Mouse (Mus musculus): ENCODE measurements around the gene Zc3h14. TPM values are rescaled to one million over a fixed set of nuclear protein-coding genes. Genes with fewer than 3 reads are reported as not detected.

Zc3h14 gene
- polyA plus RNA-seq, 1 experiment from 2014 or later = 128 TPM

- Histone ChIP-seq H3K4me1 (0 out of 2 replicates have a peak, but pooled peaks cover 3% of the 10 kb centered on the region), H3K36me3 (peaks cover 17% of the 10 kb centered on the region), H3K27ac (no peak overlapping the region), H3K9me3 (no peaks in the 10 kb centered on the region), H3K27me3 (ENCODE audit: insufficient read depth, poor library complexity, severe bottlenecking) (no peaks in the 10 kb centered on the region), H3K4me3 (no peak overlapping the region)
- WGBS = 84% methylated on average over 7 of the region's 7 CpGs
- no peak for DNase-seq (ENCODE audit: low spot score)
These were observed 20.7 kb upstream of the Zc3h14 start for GRCm38 (mm10) chr12:98726078-98726477.

GRCm38 (mm10) chr12:98727186-98727585 is 19.6 kb upstream of the Zc3h14 start:
- no peaks in the 10 kb centered on the region for H3K9me3 ChIP-seq
- H3K36me3 ChIP-seq = peaks cover 19% of the 10 kb centered on the region
- no peak for DNase-seq (ENCODE audit: low spot score)
- 0 out of 2 replicates have a peak, but pooled peaks cover 3% of the 10 kb centered on the region for H3K4me1 ChIP-seq
- no peak overlapping the region for H3K27ac ChIP-seq
- 69% methylated on average over 7 of the region's 7 CpGs for WGBS
- no peaks in the 10 kb centered on the region for H3K27me3 ChIP-seq (ENCODE audit: insufficient read depth, poor library complexity, severe bottlenecking)
- H3K4me3 ChIP-seq = no peak overlapping the region

DNA sequence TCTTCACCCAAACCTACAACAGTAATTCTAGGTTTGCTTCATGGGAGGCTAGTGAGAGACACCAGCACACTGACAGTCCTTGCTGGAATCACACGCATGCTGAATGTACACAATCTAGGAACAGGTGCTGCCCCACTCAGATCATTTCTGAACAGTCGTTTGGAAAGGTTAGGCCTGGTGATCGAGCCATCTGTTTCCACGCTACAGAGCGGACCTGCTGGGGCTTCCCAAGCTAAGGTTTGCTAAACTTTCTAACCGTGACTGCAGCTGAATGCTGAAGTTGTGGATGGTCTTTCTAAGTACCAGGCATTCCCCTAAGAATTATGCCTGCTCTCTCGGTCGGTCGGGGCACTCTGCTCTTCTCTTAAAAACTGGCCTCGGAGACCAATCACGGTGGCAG is 16.1 kb upstream of the Zc3h14 start:
- H3K36me3 ChIP-seq = peaks cover 15% of the 10 kb centered on the region
- H3K4me3 ChIP-seq = no peak overlapping the region
- H3K4me1 ChIP-seq = peaks cover 20% of the 10 kb centered on the region
- H3K27ac ChIP-seq = no peak overlapping the region
- no peak for DNase-seq (ENCODE audit: low spot score)
- no peaks in the 10 kb centered on the region for H3K27me3 ChIP-seq (ENCODE audit: insufficient read depth, poor library complexity, severe bottlenecking)
- WGBS = 87% methylated on average over 11 of the region's 11 CpGs
- no peaks in the 10 kb centered on the region for H3K9me3 ChIP-seq

- Histone ChIP-seq H3K36me3 (peaks cover 15% of the 10 kb centered on the region), H3K4me3 (peak overlapping the region; percentile 84), H3K9me3 (no peaks in the 10 kb centered on the region), H3K4me1 (peaks cover 26% of the 10 kb centered on the region), H3K27me3 (ENCODE audit: insufficient read depth, poor library complexity, severe bottlenecking) (0 out of 2 replicates have a peak, but pooled peaks cover under 1% of the 10 kb centered on the region), H3K27ac (no peak overlapping the region)
- WGBS = 60% methylated on average over 3 of the region's 3 CpGs
- DNase-seq (ENCODE audit: low spot score) = no peak
These were observed 13.6 kb upstream of the Zc3h14 start for GRCm38 (mm10) chr12:98733165-98733564.

- no peak for DNase-seq (ENCODE audit: low spot score)
- peak overlapping the region; percentile 84 for H3K4me3 ChIP-seq
- H3K9me3 ChIP-seq = no peaks in the 10 kb centered on the region
- peaks cover 28% of the 10 kb centered on the region for H3K4me1 ChIP-seq
- H3K27me3 ChIP-seq (ENCODE audit: insufficient read depth, poor library complexity, severe bottlenecking) = 0 out of 2 replicates have a peak, but pooled peaks cover 3% of the 10 kb centered on the region
- WGBS = 14% methylated on average over 12 of the region's 12 CpGs
- H3K36me3 ChIP-seq = peaks cover 13% of the 10 kb centered on the region
- H3K27ac ChIP-seq = peak overlapping the region; percentile 86; the same call in 1 of the 2 replicates
These were observed 13.0 kb upstream of the Zc3h14 start for GRCm38 (mm10) chr12:98733776-98734175.

- Histone ChIP-seq H3K4me3 (peak overlapping the region; percentile 84), H3K9me3 (no peaks in the 10 kb centered on the region), H3K4me1 (peaks cover 28% of the 10 kb centered on the region), H3K27ac (peak overlapping the region; percentile 86), H3K27me3 (ENCODE audit: insufficient read depth, poor library complexity, severe bottlenecking) (0 out of 2 replicates have a peak, but pooled peaks cover 3% of the 10 kb centered on the region), H3K36me3 (peaks cover 11% of the 10 kb centered on the region; the same call in 1 of the 2 replicates)
- WGBS = under 1% methylated on average over 30 of the region's 30 CpGs
- peak; percentile 93 for DNase-seq (ENCODE audit: low spot score)
These were observed 12.4 kb upstream of the Zc3h14 start for GRCm38 (mm10) chr12:98734246-98734879.

DNA sequence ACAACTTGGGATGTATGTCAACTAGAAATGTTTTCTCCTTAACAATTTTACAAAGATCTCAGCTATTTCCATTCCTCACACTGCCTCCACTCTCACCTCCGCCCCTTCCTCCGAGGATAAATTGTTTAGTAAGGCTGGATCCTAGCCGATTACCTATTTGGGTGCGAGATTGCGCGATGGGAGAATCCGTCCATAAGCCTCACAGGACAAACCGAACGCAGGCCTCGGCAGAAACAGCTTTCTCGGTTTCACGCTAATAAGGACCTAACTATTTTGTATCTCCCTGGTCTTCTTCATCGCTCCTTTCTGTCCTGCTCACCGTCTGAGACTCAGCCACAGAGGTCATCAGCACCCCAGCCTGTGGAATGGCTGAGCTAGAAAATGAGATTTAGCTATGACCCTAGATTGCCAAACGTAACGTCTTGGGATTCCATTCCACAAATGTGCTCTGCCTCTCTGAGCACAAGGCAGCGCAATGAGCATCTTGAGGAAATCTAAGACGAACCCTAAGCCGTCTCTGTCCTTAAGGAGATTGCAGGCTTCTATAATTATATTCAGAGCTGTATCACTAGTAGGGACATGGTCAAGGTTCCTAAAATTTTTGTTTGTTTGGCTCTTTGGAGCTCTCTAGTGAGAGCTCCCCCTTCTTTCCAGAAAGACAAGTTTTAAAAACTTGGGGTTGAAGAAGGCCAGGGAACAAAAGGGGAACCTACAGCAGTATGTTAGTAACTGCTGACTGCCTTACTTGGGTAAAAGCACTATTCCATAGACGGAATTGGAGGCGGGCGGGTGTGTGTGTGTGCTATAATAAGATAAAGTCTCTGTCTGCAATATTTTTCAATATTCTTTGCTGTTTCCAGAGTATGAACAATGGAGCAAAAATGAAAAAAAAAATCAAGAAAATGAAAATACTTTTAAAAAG is 11.6 kb upstream of the Zc3h14 start:
- WGBS = 10% methylated on average over 22 of the region's 22 CpGs
- no peaks in the 10 kb centered on the region for H3K9me3 ChIP-seq
- H3K27me3 ChIP-seq (ENCODE audit: insufficient read depth, poor library complexity, severe bottlenecking) = 0 out of 2 replicates have a peak, but pooled peaks cover 3% of the 10 kb centered on the region
- no peak for DNase-seq (ENCODE audit: low spot score)
- H3K4me3 ChIP-seq = peak overlapping the region; percentile 84
- H3K27ac ChIP-seq = peak overlapping the region; percentile 86
- peaks cover 28% of the 10 kb centered on the region for H3K4me1 ChIP-seq
- H3K36me3 ChIP-seq = peaks cover 10% of the 10 kb centered on the region; the same call in 1 of the 2 replicates

DNA sequence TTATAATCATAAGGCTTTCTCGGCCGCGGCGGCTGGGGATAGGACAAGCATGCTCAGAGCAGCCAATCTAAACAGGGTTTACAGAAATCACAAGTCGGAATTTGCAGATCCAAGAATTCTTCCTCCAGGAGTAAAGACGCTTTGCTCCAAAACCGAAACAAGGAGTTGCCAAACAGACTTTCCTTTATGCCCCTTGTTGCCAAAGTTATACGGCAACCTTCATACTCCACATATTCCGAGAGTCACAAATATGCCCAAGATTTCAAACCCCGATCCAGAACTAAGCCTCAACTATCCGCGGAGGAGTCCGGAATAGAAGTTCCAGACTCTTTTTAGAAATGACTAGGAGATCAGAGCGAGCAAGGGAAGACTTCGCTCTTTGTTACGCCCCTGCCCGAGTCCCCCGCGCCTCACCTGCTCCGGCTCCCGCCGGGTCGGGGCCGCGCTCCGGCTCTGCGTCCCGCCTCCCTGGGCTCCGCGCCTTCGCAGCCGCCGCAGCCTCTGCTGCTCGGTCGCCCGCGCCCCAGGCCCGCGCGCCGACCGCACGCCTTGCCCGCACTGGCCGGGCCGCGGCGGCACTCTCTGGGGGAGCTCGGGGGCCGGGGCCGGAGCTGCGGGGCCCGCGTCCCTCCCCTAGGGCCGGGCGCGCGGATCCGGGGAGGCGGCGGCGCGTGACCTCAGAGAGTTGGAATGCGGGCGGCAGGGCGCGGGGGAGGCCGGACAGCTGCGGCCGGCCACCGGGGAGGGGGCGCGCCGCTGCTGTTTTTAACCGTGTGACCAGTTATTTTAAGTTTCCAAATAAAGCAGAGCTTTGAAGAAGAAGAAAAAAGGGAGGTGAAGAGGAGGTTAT is 9.6 kb upstream of the Zc3h14 start, which contains the start of gene Ptpn21:
Gene Ptpn21 (minus strand): TSS at position 455 of the 850 bp plus-strand sequence.
- H3K4me1 ChIP-seq = peaks cover 28% of the 10 kb centered on the region
- DNase-seq (ENCODE audit: low spot score) = no peak
- 0 out of 2 replicates have a peak, but pooled peaks cover 3% of the 10 kb centered on the region for H3K27me3 ChIP-seq (ENCODE audit: insufficient read depth, poor library complexity, severe bottlenecking)
- WGBS = under 1% methylated on average over 75 of the region's 75 CpGs
- H3K4me3 ChIP-seq = peak within 1 kb of the TSS; percentile 84
- no peaks in the 10 kb centered on the region for H3K9me3 ChIP-seq
- H3K27ac ChIP-seq = peak within 1 kb of the TSS; percentile 97
- H3K36me3 ChIP-seq = no peaks in the 10 kb centered on the region

GRCm38 (mm10) chr12:98737801-98738350 is 8.9 kb upstream of the Zc3h14 start:
- Histone ChIP-seq H3K27me3 (ENCODE audit: insufficient read depth, poor library complexity, severe bottlenecking) (0 out of 2 replicates have a peak, but pooled peaks cover 3% of the 10 kb centered on the region), H3K36me3 (no peaks in the 10 kb centered on the region), H3K9me3 (no peaks in the 10 kb centered on the region), H3K4me3 (peak overlapping the region; percentile 84), H3K27ac (peak overlapping the region; percentile 97), H3K4me1 (peaks cover 28% of the 10 kb centered on the region)
- WGBS = 5% methylated on average over 7 of the region's 7 CpGs
- DNase-seq (ENCODE audit: low spot score) = no peak

DNA sequence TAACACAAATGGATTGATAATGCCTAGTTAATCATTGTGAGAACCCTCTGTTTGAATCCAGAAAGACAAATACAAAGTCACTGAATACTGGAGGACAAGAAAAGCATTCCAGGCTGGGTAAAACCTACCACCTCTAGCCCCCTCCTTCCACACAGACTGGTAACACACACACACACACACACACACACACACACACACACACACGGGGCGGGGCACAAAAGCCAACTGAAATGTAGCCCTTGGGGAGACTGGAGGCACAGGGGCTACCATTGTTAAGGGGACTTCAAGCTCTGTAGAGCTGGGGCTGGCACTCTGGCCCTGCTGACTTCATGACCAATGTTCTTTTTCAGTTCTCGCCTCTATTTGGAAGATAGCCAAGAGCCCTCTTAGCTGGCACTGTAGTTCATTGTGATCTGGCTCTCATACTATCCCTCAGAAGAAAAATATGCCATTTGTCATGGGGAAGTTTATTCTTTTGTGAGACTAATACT is 5.7 kb upstream of the Zc3h14 start:
- Histone ChIP-seq H3K27me3 (ENCODE audit: insufficient read depth, poor library complexity, severe bottlenecking) (0 out of 2 replicates have a peak, but pooled peaks cover 3% of the 10 kb centered on the region), H3K27ac (no peak overlapping the region), H3K36me3 (no peaks in the 10 kb centered on the region), H3K9me3 (no peaks in the 10 kb centered on the region), H3K4me3 (no peak overlapping the region), H3K4me1 (peaks cover 13% of the 10 kb centered on the region)
- DNase-seq (ENCODE audit: low spot score) = peak; percentile 68
- 64% methylated on average over 3 of the region's 3 CpGs for WGBS

DNA sequence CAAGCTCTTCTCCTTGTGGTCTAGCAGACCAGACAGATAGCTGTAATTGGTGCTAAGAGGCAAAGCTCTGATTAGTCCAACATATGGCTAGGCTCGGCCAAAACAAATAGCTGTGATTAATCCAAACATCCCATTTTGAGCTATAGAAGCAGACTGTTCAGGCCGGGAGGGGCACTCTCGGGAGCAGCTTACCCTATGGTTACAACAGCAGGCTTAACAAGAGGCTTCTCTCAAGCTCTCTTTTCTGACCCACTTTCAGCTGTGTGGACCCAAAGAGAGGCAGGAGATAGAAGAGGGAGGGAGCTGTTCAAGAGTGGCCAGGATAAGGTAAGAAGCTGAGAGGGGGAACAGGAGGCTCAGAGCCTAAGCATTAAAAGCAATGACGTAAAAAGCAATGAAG is 1.1 kb upstream of the Zc3h14 start:
- H3K27ac ChIP-seq = peak overlapping the region; percentile 97; the same call in 1 of the 2 replicates
- peaks cover 3% of the 10 kb centered on the region; the same call in 1 of the 2 replicates for H3K36me3 ChIP-seq
- no peak overlapping the region for H3K4me3 ChIP-seq
- H3K9me3 ChIP-seq = no peaks in the 10 kb centered on the region
- DNase-seq (ENCODE audit: low spot score) = no peak
- 47% methylated on average over 4 of the region's 4 CpGs for WGBS
- peaks cover 19% of the 10 kb centered on the region for H3K4me1 ChIP-seq
- H3K27me3 ChIP-seq (ENCODE audit: insufficient read depth, poor library complexity, severe bottlenecking) = no peaks in the 10 kb centered on the region

- Histone ChIP-seq H3K36me3 (peaks cover 5% of the 10 kb centered on the region; the same call in 1 of the 2 replicates), H3K4me3 (peak overlapping the region; percentile 90), H3K27me3 (ENCODE audit: insufficient read depth, poor library complexity, severe bottlenecking) (no peaks in the 10 kb centered on the region), H3K27ac (peak overlapping the region; percentile 97), H3K4me1 (peaks cover 19% of the 10 kb centered on the region), H3K9me3 (no peaks in the 10 kb centered on the region)
- DNase-seq (ENCODE audit: low spot score) = peak; percentile 85
- 13% methylated on average over 2 of the region's 2 CpGs for WGBS
These were observed 633 bp upstream of the Zc3h14 start for GRCm38 (mm10) chr12:98746131-98746530.
